Mouse (Mus musculus) CH12.LX (cell line): ENCODE data around the gene Fam161b. TPM values are rescaled to one million over a fixed set of nuclear protein-coding genes. Genes with fewer than 3 reads are reported as not detected.

Experiments
- DNase-seq: peaks from one replicate; pipeline ENCODE4 v3.0.0-alpha.2; 2013; ENCODE audit errors: extremely low read depth
- H3K27ac ChIP-seq: 2 replicates; pipeline ENCODE4 v1.5.1; 2012; ENCODE audit warnings: low read depth, mild to moderate bottlenecking, control low read depth, moderate library complexity; ENCODE audit not compliant: insufficient read depth
- H3K27me3 ChIP-seq: replicated peaks from 2 replicates; pipeline ENCODE3; 2012; ENCODE audit warnings: inconsistent platforms
- H3K36me3 ChIP-seq, 2 experiments: replicated peaks in 1 of 2; 2 replicates each; pipeline versions ENCODE3 to v1.6.1; 2012; ENCODE audit warnings: inconsistent platforms in 1 of 2, low read length in 1 of 2, mild to moderate bottlenecking in 1 of 2, mixed read lengths in 1 of 2, moderate library complexity in 1 of 2; ENCODE audit not compliant: control insufficient read depth in 1 of 2, insufficient read depth in 1 of 2
- H3K4me1 ChIP-seq, 2 experiments: 2 replicates each; pipeline ENCODE4 v1.6.1; 2012; ENCODE audit warnings: inconsistent platforms in 1 of 2, moderate library complexity in 1 of 2; ENCODE audit not compliant: insufficient read depth in 2 of 2, control insufficient read depth in 1 of 2
- H3K4me2 ChIP-seq: 2 replicates; pipeline ENCODE4 v1.6.1; 2012; ENCODE audit warnings: low read depth, mild to moderate bottlenecking, control low read depth; ENCODE audit not compliant: poor library complexity, insufficient read depth, severe bottlenecking
- H3K4me3 ChIP-seq, 3 experiments: fragments of 150-350 bp in 1 of 3; sonication (generic) in 1 of 3; replicated peaks in 1 of 3; 2 replicates each; pipeline versions ENCODE3 to v1.5.1; 2011 to 2012; ENCODE audit warnings: low read depth in 2 of 3, low read length in 2 of 3, mild to moderate bottlenecking in 2 of 3, moderate library complexity in 2 of 3, control low read depth in 1 of 3, improper control_type of control experiment in 1 of 3, inconsistent platforms in 1 of 3, mixed read lengths in 1 of 3; ENCODE audit not compliant: poor library complexity in 1 of 3
- H3K79me2 ChIP-seq: replicated peaks from 2 replicates; pipeline ENCODE4 v1.6.1; 2012; ENCODE audit warnings: mild to moderate bottlenecking, moderate library complexity; ENCODE audit not compliant: control insufficient read depth, poor library complexity, insufficient read depth, severe bottlenecking; ENCODE audit errors: extremely low read depth
- H3K9ac ChIP-seq: 2 replicates; pipeline ENCODE4 v1.6.1; 2012; ENCODE audit warnings: low read depth, mild to moderate bottlenecking, control low read depth, moderate library complexity; ENCODE audit not compliant: insufficient read depth
- H3K9me3 ChIP-seq: replicated peaks from 2 replicates; pipeline ENCODE3; 2012; ENCODE audit warnings: low read length, inconsistent platforms, mixed read lengths
- BHLHE40 ChIP-seq: IDR thresholded peaks from 2 replicates; pipeline ENCODE4 v1.6.1; 2011; ENCODE audit warnings: mild to moderate bottlenecking, low read depth, low read length, improper control_type of control experiment
- CHD2 ChIP-seq: IDR thresholded peaks from 2 replicates; pipeline ENCODE4 v1.6.1; 2011; ENCODE audit warnings: low read length, improper control_type of control experiment
- CTCF ChIP-seq, 2 experiments: IDR thresholded peaks in 1 of 2; conservative IDR thresholded peaks in 1 of 2; 2 replicates each; pipeline ENCODE4 v1.5.1; 2011 to 2012; ENCODE audit warnings: low read depth in 2 of 2, low read length in 2 of 2, improper control_type of control experiment in 1 of 2, inconsistent platforms in 1 of 2, mild to moderate bottlenecking in 1 of 2, moderate library complexity in 1 of 2
- E2F4 ChIP-seq: IDR thresholded peaks from 2 replicates; pipeline ENCODE4 v1.6.1; 2011; ENCODE audit warnings: low read depth, low read length, improper control_type of control experiment; ENCODE audit not compliant: insufficient replicate concordance
- EP300 ChIP-seq: IDR thresholded peaks from 2 replicates; pipeline ENCODE4 v1.6.1; 2011; ENCODE audit warnings: low read length, improper control_type of control experiment
- GABPA ChIP-seq: IDR thresholded peaks from 2 replicates; pipeline ENCODE4 v1.6.1; 2012; ENCODE audit warnings: low read depth, low read length, improper control_type of control experiment, inconsistent platforms; ENCODE audit not compliant: insufficient replicate concordance
- IRF4 ChIP-seq: IDR thresholded peaks from 2 replicates; pipeline ENCODE4 v1.6.1; 2014; ENCODE audit warnings: low read depth, mild to moderate bottlenecking, inconsistent platforms, low read length, improper control_type of control experiment
- JUN ChIP-seq: IDR thresholded peaks from 2 replicates; pipeline ENCODE4 v1.6.1; 2011; ENCODE audit warnings: low read depth, mild to moderate bottlenecking, low read length, improper control_type of control experiment, moderate library complexity; ENCODE audit not compliant: insufficient read depth
- JUND ChIP-seq: conservative IDR thresholded peaks from 2 replicates; pipeline ENCODE4 v1.6.1; 2011; ENCODE audit warnings: low read depth, low read length, improper control_type of control experiment
- MAFK ChIP-seq: IDR thresholded peaks from 2 replicates; pipeline ENCODE4 v1.6.1; 2011; ENCODE audit warnings: low read length, improper control_type of control experiment; ENCODE audit not compliant: insufficient replicate concordance
- MAZ ChIP-seq: IDR thresholded peaks from 2 replicates; pipeline ENCODE4 v1.6.1; 2012; ENCODE audit warnings: low read depth, mild to moderate bottlenecking, inconsistent platforms, low read length, improper control_type of control experiment, moderate library complexity
- MEF2A ChIP-seq: IDR thresholded peaks from 2 replicates; pipeline ENCODE4 v1.6.1; 2014; ENCODE audit warnings: low read depth, mild to moderate bottlenecking, inconsistent platforms, low read length, improper control_type of control experiment, borderline replicate concordance
- MXI1 ChIP-seq: IDR thresholded peaks from 2 replicates; pipeline ENCODE4 v1.6.1; 2011; ENCODE audit warnings: mild to moderate bottlenecking, low read depth, low read length, improper control_type of control experiment
- MYC ChIP-seq: IDR thresholded peaks from 2 replicates; pipeline ENCODE4 v1.6.1; 2011; ENCODE audit warnings: low read depth, mild to moderate bottlenecking, improper control_type of control experiment, low read length
- NELFE ChIP-seq: IDR thresholded peaks from 2 replicates; pipeline ENCODE4 v1.6.1; 2011; ENCODE audit warnings: low read depth, low read length, improper control_type of control experiment
- PAX5 ChIP-seq: IDR thresholded peaks from 2 replicates; pipeline ENCODE4 v1.6.1; 2012; ENCODE audit warnings: low read length, inconsistent platforms, mixed read lengths
- RAD21 ChIP-seq: IDR thresholded peaks from 2 replicates; pipeline ENCODE4 v1.6.1; 2011; ENCODE audit warnings: low read depth, mild to moderate bottlenecking, low read length, improper control_type of control experiment, moderate library complexity
- RCOR1 ChIP-seq: conservative IDR thresholded peaks from 2 replicates; pipeline ENCODE4 v1.6.1; 2012; ENCODE audit warnings: low read depth, mild to moderate bottlenecking, inconsistent platforms, low read length, improper control_type of control experiment
- SIN3A ChIP-seq: IDR thresholded peaks from 2 replicates; pipeline ENCODE4 v1.6.1; 2012; ENCODE audit warnings: low read length, improper control_type of control experiment, inconsistent platforms
- SMC3 ChIP-seq: IDR thresholded peaks from 2 replicates; pipeline ENCODE4 v1.6.1; 2011; ENCODE audit warnings: low read depth, low read length, improper control_type of control experiment
- UBTF ChIP-seq: IDR thresholded peaks from 2 replicates; pipeline ENCODE4 v1.6.1; 2012; ENCODE audit warnings: low read depth, mild to moderate bottlenecking, inconsistent platforms, low read length, improper control_type of control experiment, moderate library complexity
- USF2 ChIP-seq: conservative IDR thresholded peaks from 2 replicates; pipeline ENCODE4 v1.6.1; 2011; ENCODE audit warnings: low read depth, low read length, improper control_type of control experiment
- ZC3H11A ChIP-seq: IDR thresholded peaks from 2 replicates; pipeline ENCODE4 v1.6.1; 2012; ENCODE audit warnings: low read depth, mild to moderate bottlenecking, inconsistent platforms, low read length, improper control_type of control experiment
- ZKSCAN1 ChIP-seq: IDR thresholded peaks from 2 replicates; pipeline ENCODE4 v1.6.1; 2012; ENCODE audit warnings: low read depth, inconsistent platforms, low read length, improper control_type of control experiment, borderline replicate concordance
- ZMIZ1 ChIP-seq: IDR thresholded peaks from 2 replicates; pipeline ENCODE4 v1.6.1; 2012; ENCODE audit warnings: low read depth, mild to moderate bottlenecking, inconsistent platforms, low read length, improper control_type of control experiment
- dilution Hi-C: fragments of 300-500 bp; cut with MboI; formaldehyde crosslinking; loops from 2 replicates; pipeline ENCODE4 v1.14.3; 2020; ENCODE audit warnings: low sequenced_read_pairs; ENCODE audit not compliant: extremely low pct_unique_long_range_greater_than_20kb, extremely low pct_ligation_motif_present
- in situ Hi-C: fragments of 300-500 bp; cut with MboI; formaldehyde crosslinking; loops from 3 replicates; pipeline ENCODE4 v1.14.3; 2019; ENCODE audit warnings: low sequenced_read_pairs, low pct_ligation_motif_present, low pct_unique_long_range_greater_than_20kb, mixed read lengths
- polyA plus RNA-seq: library from polyadenylated mRNA; unstranded; fragments of >175 nt; gene quantifications from 2 replicates; pipeline ENCODE4 v1.2.1, GENCODE M21; 2012; ENCODE audit warnings: low read depth; ENCODE audit not compliant: insufficient read length
- total RNA-seq, 2 experiments: library from RNA; depleted of rRNA; stranded (reverse); fragments of 300-350 nt in 1 of 2; fragments of >200 nt in 1 of 2; gene quantifications; 2 replicates each; pipeline ENCODE4 v1.2.3; 2012 to 2014

The Fam161b gene
- total and polyA plus RNA-seq, 3 experiments: 0.80 to 0.98 (median 0.87) TPM

- no peaks in the 10 kb centered on the region for H3K36me3 ChIP-seq
- dilution Hi-C loops (no loop called here), in situ Hi-C loops (no loop called here)
- H3K79me2 ChIP-seq: no peaks in the 10 kb centered on the region
- H3K4me3 ChIP-seq: no peak overlapping the region
- H3K4me2 ChIP-seq: no peak overlapping the region
- H3K9ac ChIP-seq: no peak overlapping the region
- H3K9me3 ChIP-seq: no peaks in the 10 kb centered on the region
- peaks cover 0 to 7% of the 10 kb centered on the region in 2 experiments; a peak in 2 of 4 replicates for H3K4me1 ChIP-seq
- no peak for TF ChIP-seq NELFE
- no peak for TF ChIP-seq USF2
- no peak for TF ChIP-seq BHLHE40
- TF ChIP-seq JUN: no peak
- TF ChIP-seq MEF2A: no peak
- TF ChIP-seq MXI1: no peak
- no peak for TF ChIP-seq GABPA
- no peak for TF ChIP-seq RAD21
- TF ChIP-seq PAX5: no peak
- no peak for TF ChIP-seq ZC3H11A
- TF ChIP-seq CTCF (conservative IDR thresholded peaks at IDR 0.05 in 1 of 2, IDR thresholded peaks at IDR 0.05 in 1 of 2; ENCODE audit: low read depth in 2 of 2, low read length in 2 of 2): no peak
- no peak for TF ChIP-seq ZMIZ1
- no peak for TF ChIP-seq UBTF
- no peak for TF ChIP-seq MAZ
- TF ChIP-seq JUND: no peak
- TF ChIP-seq EP300: no peak
- DNase-seq: no peak
- no peak overlapping the region for H3K27ac ChIP-seq
- no peaks in the 10 kb centered on the region for H3K27me3 ChIP-seq
These were observed 38.4 kb upstream of the Fam161b start for GRCm38 (mm10) chr12:84400068-84400467.

DNA sequence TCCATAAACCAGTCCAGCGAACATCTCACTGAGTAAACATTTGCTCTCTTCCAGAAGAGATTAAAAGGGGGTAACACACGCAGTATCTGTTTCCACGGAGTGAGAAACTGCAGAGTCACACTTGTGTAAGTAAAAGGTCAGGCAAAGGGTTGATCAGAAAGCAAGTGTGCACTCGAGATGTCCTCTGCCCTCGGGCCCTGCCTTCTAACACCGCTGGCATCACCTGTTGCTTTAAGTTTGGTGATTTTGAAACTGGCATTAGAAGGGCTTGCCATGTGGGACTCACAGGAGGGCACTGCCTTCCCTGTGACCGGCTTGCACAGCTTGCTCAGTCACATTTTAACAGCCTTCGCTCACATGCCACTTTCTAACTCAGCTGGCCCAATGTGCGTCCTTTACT lies 38.0 kb upstream of the Fam161b start:
- H3K4me2 ChIP-seq: no peak overlapping the region
- dilution Hi-C loops (no loop called here), in situ Hi-C loops (no loop called here)
- H3K27me3 ChIP-seq: no peaks in the 10 kb centered on the region
- H3K36me3 ChIP-seq: no peaks in the 10 kb centered on the region
- H3K9ac ChIP-seq: no peak overlapping the region
- H3K4me3 ChIP-seq: no peak overlapping the region
- no peaks in the 10 kb centered on the region for H3K79me2 ChIP-seq
- no peak overlapping the region for H3K27ac ChIP-seq
- no peaks in the 10 kb centered on the region for H3K9me3 ChIP-seq
- DNase-seq: no peak
- TF ChIP-seq SMC3: no peak
- no peak for TF ChIP-seq MEF2A
- no peak for TF ChIP-seq CHD2
- no peak for TF ChIP-seq CTCF (conservative IDR thresholded peaks at IDR 0.05 in 1 of 2, IDR thresholded peaks at IDR 0.05 in 1 of 2; ENCODE audit: low read depth in 2 of 2, low read length in 2 of 2)
- no peak for TF ChIP-seq MAFK
- no peak for TF ChIP-seq USF2
- TF ChIP-seq IRF4: no peak
- no peak for TF ChIP-seq MAZ
- no peak for TF ChIP-seq E2F4
- no peak for TF ChIP-seq EP300
- no peak for TF ChIP-seq BHLHE40
- no peak for TF ChIP-seq MYC
- TF ChIP-seq RCOR1: no peak
- no peak for TF ChIP-seq JUN
- TF ChIP-seq JUND: no peak
- no peak for TF ChIP-seq ZKSCAN1
- no peak for TF ChIP-seq SIN3A
- peaks cover 0 to 7% of the 10 kb centered on the region in 2 experiments; a peak in 2 of 4 replicates for H3K4me1 ChIP-seq
